Mouse (Mus musculus) gonadal fat pad, adult 2 months (tissue): ENCODE data around the gene Myom3. TPM values are rescaled to one million over a fixed set of nuclear protein-coding genes. Genes with fewer than 3 reads are reported as not detected.

Source experiments
- DNase-seq: peaks from one replicate; pipeline ENCODE4 v3.0.0-alpha.2; 2012; ENCODE audit warnings: low read depth
- polyA plus RNA-seq: library from polyadenylated mRNA; depleted of rRNA; stranded (reverse); fragments of >200 nt; gene quantifications from 2 replicates; pipeline ENCODE4 v1.2.3, GENCODE M21; 2012; rRNA removed

The Myom3 gene
- polyA plus RNA-seq, 1 experiment, result 1.1 TPM

GRCm38 (mm10) chr4:135856223-135857091 lies 96.9 kb downstream of the Myom3 start:
- no peak for DNase-seq

GRCm38 (mm10) chr4:135857597-135858186 lies 98.2 kb downstream of the Myom3 start:
- no peak for DNase-seq

Other genes with a start within 250 kb of the Myom3 start
- not detected in 2 replicates for gene Grhl3, start 186.1 kb upstream of the Myom3 start, polyA plus RNA-seq
- gene Ifnlr1, start 73.4 kb upstream of the Myom3 start, polyA plus RNA-seq, result 3.9 and 4.4 TPM in 2 replicates
- 0.57 and 0.96 TPM in 2 replicates for gene Il22ra1, start 31.5 kb upstream of the Myom3 start, polyA plus RNA-seq
- gene Srsf10, start 96.0 kb downstream of the Myom3 start, polyA plus RNA-seq, result 61.3 and 69.8 TPM in 2 replicates
- gene Pnrc2, start 114.1 kb downstream of the Myom3 start, polyA plus RNA-seq, result 32.1 and 37.5 TPM in 2 replicates
- gene Cnr2, start 135.7 kb downstream of the Myom3 start, polyA plus RNA-seq, result 1.4 and 1.7 TPM in 2 replicates
- gene Fuca1, start 161.0 kb downstream of the Myom3 start, polyA plus RNA-seq, result 111 and 134 TPM in 2 replicates
- 50.5 and 52.5 TPM in 2 replicates for gene Hmgcl, start 186.7 kb downstream of the Myom3 start, polyA plus RNA-seq
- gene Gale, start 204.0 kb downstream of the Myom3 start, polyA plus RNA-seq, result 44.7 and 68.5 TPM in 2 replicates
- gene Lypla2, start 212.9 kb downstream of the Myom3 start, polyA plus RNA-seq, result 61.8 and 75.3 TPM in 2 replicates
- 44.7 and 48.6 TPM in 2 replicates for gene Pithd1, start 227.5 kb downstream of the Myom3 start, polyA plus RNA-seq